8 mouse cellular contexts compared by ENCODE assay signal in genomic region chr5:149053352-149054168, GRCm38 (mm10). TPM values are rescaled to one million over a fixed set of nuclear protein-coding genes. Genes with fewer than 3 reads are reported as not detected.
DNase-seq lines count a peak whose midpoint lies in the region; ATAC-seq and TF ChIP-seq lines count a peak whose summit lies in the region.

No protein-coding gene starts in this region.

- ATAC-seq in forebrain, embryonic 14.5 days: peak; percentile 52
- peak; percentile 68 for ATAC-seq in liver, embryonic 14.5 days (ENCODE audit: insufficient read depth)
- ATAC-seq in stomach, embryonic 16.5 days (ENCODE audit: insufficient read depth, low FRiP score): peak; percentile 16

- H3K9me3 ChIP-seq in forebrain, embryonic 14.5 days (replicated peaks; ENCODE audit: control insufficient read depth, low read length): no peaks in the 10 kb centered on the region
- no peaks in the 10 kb centered on the region for H3K9me3 ChIP-seq in liver, embryonic 14.5 days (ENCODE audit: control insufficient read depth, low read length)
- H3K9me3 ChIP-seq in stomach, embryonic 16.5 days (replicated peaks; ENCODE audit: control insufficient read depth, low read length): no peaks in the 10 kb centered on the region

- H3K4me2 ChIP-seq in forebrain, embryonic 14.5 days (ENCODE audit: low read length): peak overlapping the region; percentile 84
- H3K4me2 ChIP-seq in liver, embryonic 14.5 days (ENCODE audit: low read depth): peak overlapping the region; percentile 94
- peak overlapping the region; percentile 94 for H3K4me2 ChIP-seq in stomach, embryonic 16.5 days (ENCODE audit: low read depth, low read length)

- WGBS in forebrain, embryonic 14.5 days: 5% methylated on average over 12 of the region's 34 CpGs
- 4% methylated on average over 32 of the region's 34 CpGs for WGBS in liver, embryonic 14.5 days (ENCODE audit: insufficient replicate concordance)
- WGBS in stomach, embryonic 16.5 days: 3% methylated on average over 31 of the region's 34 CpGs

- no peak for TF ChIP-seq EP300 in liver, embryonic 14.5 days (IDR thresholded peaks at IDR 0.05; ENCODE audit: low read depth)

- no peaks in the 10 kb centered on the region for H3K27me3 ChIP-seq in forebrain, embryonic 14.5 days (replicated peaks; ENCODE audit: control insufficient read depth, insufficient read depth, low read length)
- no peaks in the 10 kb centered on the region for H3K27me3 ChIP-seq in liver, embryonic 14.5 days (ENCODE audit: control insufficient read depth, insufficient read depth, low read length)
- no peaks in the 10 kb centered on the region for H3K27me3 ChIP-seq in stomach, embryonic 16.5 days (ENCODE audit: control insufficient read depth, insufficient read depth, low read length)

- H3K9ac ChIP-seq in forebrain, embryonic 14.5 days (ENCODE audit: low read length): peak overlapping the region; percentile 73
- peak overlapping the region; percentile 96 for H3K9ac ChIP-seq in liver, embryonic 14.5 days (replicated peaks)
- H3K9ac ChIP-seq in stomach, embryonic 16.5 days (ENCODE audit: low read length): peak overlapping the region; percentile 85

- peak; percentile 37 for TF ChIP-seq CTCF in liver, embryonic 14.5 days (IDR thresholded peaks at IDR 0.05; ENCODE audit: low read depth)

- peak overlapping the region; percentile 84 for H3K4me3 ChIP-seq in forebrain, embryonic 14.5 days (ENCODE audit: low read depth, low read length)
- peak overlapping the region; percentile 71 to 93 for H3K4me3 ChIP-seq in liver, embryonic 14.5 days (ENCODE audit: insufficient read depth in 1 of 2, low read depth in 2 of 2, low read length in 2 of 2)
- peak overlapping the region; percentile 85 for H3K4me3 ChIP-seq in stomach, embryonic 16.5 days (replicated peaks; ENCODE audit: low read length)

- H3K36me3 ChIP-seq in forebrain, embryonic 14.5 days (ENCODE audit: control insufficient read depth, insufficient read depth, low read length): peaks cover 15% of the 10 kb centered on the region
- H3K36me3 ChIP-seq in liver, embryonic 14.5 days (replicated peaks; ENCODE audit: control insufficient read depth, insufficient read depth, low read depth): peaks cover 25% of the 10 kb centered on the region
- 0 out of 2 replicates have a peak, but pooled peaks cover 2% of the 10 kb centered on the region for H3K36me3 ChIP-seq in stomach, embryonic 16.5 days (ENCODE audit: control insufficient read depth, insufficient read depth, low read length)

- H3K27ac ChIP-seq in forebrain, embryonic 14.5 days (ENCODE audit: low read depth, low read length): peak overlapping the region; percentile 89
- peak overlapping the region; percentile 85 for H3K27ac ChIP-seq in liver, embryonic 14.5 days
- peak overlapping the region; percentile 86 for H3K27ac ChIP-seq in stomach, embryonic 16.5 days (ENCODE audit: low read length)

- peak; percentile 36 for DNase-seq in gastrocnemius, postnatal 10 days
- no peak for DNase-seq in gastrocnemius, postnatal 25 days
- peak; percentile 25 for DNase-seq in right cerebral cortex, postnatal 4 days
- DNase-seq in right cerebral cortex, postnatal 25 days: no peak
- DNase-seq in forebrain, embryonic 14.5 days (ENCODE audit: low spot score): peak; percentile 17
- DNase-seq in liver, embryonic 14.5 days (ENCODE audit: low read depth in 3 of 3, low spot score in 3 of 3): no peak
- no peak for DNase-seq in T-cell, adult 2 months (ENCODE audit: low spot score)

- peaks cover 7% of the 10 kb centered on the region; the same call in 1 of the 2 replicates for H3K4me1 ChIP-seq in forebrain, embryonic 14.5 days (ENCODE audit: control insufficient read depth, insufficient read depth, low read length)
- peaks cover 10 to 11% of the 10 kb centered on the region in 2 experiments for H3K4me1 ChIP-seq in liver, embryonic 14.5 days (replicated peaks; ENCODE audit: control insufficient read depth in 2 of 2, insufficient read depth in 2 of 2, low read length in 1 of 2)
- peaks cover 14% of the 10 kb centered on the region for H3K4me1 ChIP-seq in stomach, embryonic 16.5 days (ENCODE audit: control insufficient read depth, insufficient read depth, low read length)

RNA-seq across cellular contexts. Expression of gene Gm42791, which starts 58.6 kb away (rescaled TPM):
- 1 to 10 TPM in 1 of 2 experiments, under 1 TPM in 1; 0.89 to 3.7 TPM for total RNA-seq in gastrocnemius, postnatal 10 days (2021)
- 1 to 10 TPM; 3.6 to 3.8 TPM for total RNA-seq in gastrocnemius, postnatal 25 days (2021)
- 8.4 TPM in 1 of 2 replicates, not detected in the other for polyA plus RNA-seq in forebrain, embryonic 14.5 days (2014; fragmentation: Nextera tagmentation; extraction: Ambion mirVana)
- polyA plus RNA-seq in liver, embryonic 14.5 days (2012; rRNA removed): not detected in 2 replicates
- polyA plus RNA-seq in liver, embryonic 14.5 days (2014; fragmentation: Nextera tagmentation; extraction: Ambion mirVana): 1.0 TPM in 1 of 2 replicates, not detected in the other
- polyA plus RNA-seq in stomach, embryonic 16.5 days (2015; fragmentation: Nextera tagmentation; extraction: Ambion mirVana): 1.6 and 2.2 TPM in 2 replicates

Comparison
In these comparisons a context has a peak if more than half of its experiments do, and no peak if none do; other contexts are left out.
1. DNase-seq: peak in gastrocnemius, postnatal 10 days (single experiment), right cerebral cortex, postnatal 4 days (single experiment) and forebrain, embryonic 14.5 days (single experiment); none in gastrocnemius, postnatal 25 days (single experiment), right cerebral cortex, postnatal 25 days (single experiment), liver, embryonic 14.5 days (0 of 3) and T-cell, adult 2 months (single experiment).
2. ATAC-seq: peak in every context shown above with its lines; median percentile 68 in liver, embryonic 14.5 days; 52 in forebrain, embryonic 14.5 days; 16 in stomach, embryonic 16.5 days.
3. Peak in every context shown above with its lines, with median percentiles within 50 percentile points of each other: H3K27ac ChIP-seq, H3K4me2 ChIP-seq, H3K4me3 ChIP-seq and H3K9ac ChIP-seq.